Mouse (Mus musculus) testis, postnatal 10 days (tissue): ENCODE measurements around the gene Atf2.
A peak's percentile ranks its signal among the peaks of the same experiment; 100 is the strongest.
"Not testable (repeated sequence)": the region's sequence is repeated elsewhere in the genome, so short reads cannot be mapped to it uniquely, and the experiment has no call there.

ENCODE experiments used
- DNase-seq: peaks from one replicate; pipeline ENCODE4 v3.0.0; 2021; ENCODE audit warnings: low spot score

Gene Atf2

DNA sequence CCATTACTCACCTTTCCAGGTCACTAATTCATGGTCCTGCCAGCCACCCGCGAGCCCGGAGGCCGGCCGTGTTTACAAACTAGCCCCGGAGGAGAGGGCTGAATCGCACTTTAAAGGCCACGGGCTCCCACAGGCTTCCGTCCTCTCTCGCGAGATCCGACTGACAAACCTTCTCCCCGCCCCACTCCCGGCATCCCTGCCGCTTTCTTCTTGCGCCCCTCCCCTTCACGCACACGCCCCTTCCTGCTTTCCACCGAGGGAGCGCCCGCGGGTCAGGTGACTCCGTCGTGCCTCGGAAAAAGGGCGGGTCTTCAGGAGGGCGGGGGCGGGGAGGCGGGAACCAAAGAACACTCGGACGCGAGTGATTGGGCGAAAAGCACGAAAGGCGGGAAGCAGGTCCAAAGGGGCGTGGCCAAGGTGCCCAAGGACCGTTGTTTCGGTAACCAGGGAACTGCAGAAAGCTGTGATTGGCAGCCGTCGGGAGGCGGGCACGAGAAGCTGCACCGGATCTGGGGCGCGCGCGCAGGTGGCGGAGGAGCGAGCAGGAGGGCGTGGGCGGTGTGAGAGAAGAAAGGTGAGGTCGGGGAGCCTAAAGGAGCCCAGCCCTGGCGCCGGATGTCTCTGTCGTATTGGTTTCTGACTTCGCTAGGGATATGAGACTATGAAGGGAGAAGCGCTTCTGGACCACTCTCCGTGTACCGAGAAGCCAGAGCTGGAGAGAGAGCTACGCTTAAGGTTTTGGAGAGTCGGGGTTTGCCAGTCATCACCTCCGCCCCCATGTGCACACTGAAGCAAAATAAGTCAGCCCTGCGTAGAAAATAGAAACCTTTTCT, at the start of gene Atf2:
Gene Atf2, minus strand, starts transcription at position 176 of the 833 bp plus-strand sequence.
- DNase-seq, result peak; percentile 99

DNA sequence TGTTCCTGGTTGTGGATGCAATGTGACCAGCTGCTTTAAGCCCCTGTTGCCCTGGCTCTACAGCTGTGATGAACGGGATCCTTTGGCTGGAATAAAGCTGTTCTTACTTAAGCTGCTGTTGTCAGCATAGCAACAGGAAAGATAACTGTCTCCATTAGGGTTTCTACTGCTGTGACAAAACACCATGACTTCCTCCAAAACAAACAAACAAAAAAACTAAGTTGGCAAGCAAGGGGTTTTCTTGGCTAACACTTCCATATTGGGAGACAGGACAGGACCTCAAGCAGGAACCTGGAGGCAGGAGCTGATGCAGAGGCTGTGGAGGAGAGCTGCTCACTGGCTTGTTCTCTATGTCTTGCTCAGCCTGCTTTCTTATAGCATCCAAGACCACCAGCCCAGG, 48.8 kb upstream of the Atf2 start:
- DNase-seq, result no peak

DNA sequence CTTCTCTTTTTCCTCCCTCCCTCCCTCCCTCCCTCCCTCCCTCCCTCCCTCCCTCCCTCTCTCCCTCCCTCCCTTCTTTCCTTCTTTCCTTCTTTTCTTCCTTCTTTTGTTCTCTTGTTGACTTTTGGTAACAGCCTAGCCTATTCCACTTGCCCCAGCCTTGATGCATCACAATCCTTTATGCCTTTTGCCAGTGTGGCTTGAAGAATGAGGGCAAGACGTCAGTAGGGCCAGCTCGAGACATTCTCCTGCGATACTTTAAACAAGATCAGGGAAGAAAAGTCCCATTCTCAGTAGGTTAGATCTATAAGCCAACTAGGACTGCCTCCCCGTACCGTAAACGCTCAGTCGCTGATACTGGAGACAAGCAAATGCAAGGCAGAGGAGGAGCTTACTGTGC, 48.0 kb upstream of the Atf2 start:
- DNase-seq, result no peak

DNA sequence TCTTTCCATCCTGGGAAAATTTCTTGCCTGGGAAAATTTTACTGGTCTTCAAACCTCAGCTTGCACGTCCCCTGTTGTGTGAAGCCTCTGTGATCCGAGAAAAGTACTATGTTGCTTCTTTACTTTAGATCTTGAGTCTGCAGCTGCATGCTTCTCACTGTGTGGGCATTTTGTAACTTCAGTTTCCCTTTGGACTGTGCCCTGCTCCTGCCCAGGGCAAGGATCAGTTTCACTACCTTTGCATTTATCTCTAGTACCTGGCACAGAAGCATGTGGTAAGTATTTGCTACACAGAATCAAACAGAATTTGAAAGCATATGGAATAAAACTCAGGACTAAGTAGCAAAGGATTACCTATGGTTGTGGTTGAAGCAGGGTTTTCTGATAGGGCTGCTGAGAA, 46.5 kb upstream of the Atf2 start:
- no peak for DNase-seq

DNA sequence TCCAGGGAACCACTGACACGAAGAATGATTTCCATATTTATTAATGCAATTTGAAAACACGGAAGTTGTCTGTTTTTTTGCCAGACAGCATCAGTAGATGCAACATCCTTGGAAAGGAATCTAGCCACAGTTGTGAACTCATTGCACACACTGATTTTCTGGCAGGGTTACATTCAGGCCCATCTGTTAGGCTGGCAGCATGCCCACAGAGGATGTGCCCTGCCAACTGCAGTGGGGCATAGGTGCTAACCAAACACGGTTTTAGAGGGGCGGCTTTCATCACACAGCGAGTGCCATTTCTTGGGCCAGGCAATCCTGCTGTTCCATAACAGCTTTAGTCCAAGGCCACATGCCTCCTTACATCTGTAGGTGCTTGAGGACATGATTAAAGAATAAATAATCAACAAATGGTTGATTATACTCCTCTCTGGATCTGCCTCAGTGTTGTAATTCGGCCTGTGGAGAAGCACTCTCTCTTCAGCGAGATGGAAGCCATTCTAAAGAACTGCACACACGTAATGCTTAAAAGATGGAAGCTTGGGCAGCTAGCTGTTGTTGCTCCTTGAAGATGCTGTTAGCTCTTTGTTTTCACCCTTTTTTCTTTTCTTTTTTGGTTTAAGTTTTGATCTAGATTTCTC, 40.4 kb upstream of the Atf2 start:
- no peak for DNase-seq

DNA sequence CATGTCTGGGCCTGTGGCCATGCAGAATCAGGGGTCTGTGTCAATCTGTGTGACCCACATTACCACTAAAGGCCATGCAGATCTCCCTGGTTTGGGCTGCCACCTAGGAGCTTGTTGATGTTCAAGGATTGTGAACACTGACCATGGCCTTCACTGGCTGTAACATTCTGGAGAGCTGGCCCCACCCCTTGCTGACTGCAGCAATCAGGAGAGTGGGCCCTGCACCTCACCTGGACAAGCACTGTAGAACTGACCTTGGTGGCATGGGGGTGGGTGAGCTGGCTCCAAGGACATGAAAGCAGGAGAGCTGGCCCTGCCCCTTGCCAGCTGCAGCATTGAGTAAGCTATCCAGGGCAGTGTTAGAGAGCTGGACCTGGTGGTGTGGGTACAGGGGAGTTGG, 35.3 kb upstream of the Atf2 start:
- DNase-seq, result no peak

DNA sequence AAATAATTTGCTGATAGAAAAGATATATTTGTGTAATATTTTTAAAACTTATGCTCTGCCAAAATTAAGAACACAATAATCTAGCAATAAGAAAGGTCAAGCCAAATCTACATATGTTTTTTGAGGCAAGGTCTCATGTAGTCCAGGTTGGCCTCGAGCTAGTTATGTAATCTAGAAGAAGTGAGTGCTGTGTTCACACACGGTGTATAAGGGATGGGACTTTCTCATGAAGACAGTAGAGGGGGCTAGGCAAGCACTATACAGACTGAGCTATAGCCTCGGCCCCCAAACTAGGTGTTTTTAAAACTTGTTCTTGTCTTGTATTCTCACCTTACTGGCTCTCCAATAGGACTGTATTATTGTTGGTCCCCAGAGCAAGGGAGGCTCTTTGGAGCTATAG, 33.1 kb upstream of the Atf2 start:
- no peak for DNase-seq

DNA sequence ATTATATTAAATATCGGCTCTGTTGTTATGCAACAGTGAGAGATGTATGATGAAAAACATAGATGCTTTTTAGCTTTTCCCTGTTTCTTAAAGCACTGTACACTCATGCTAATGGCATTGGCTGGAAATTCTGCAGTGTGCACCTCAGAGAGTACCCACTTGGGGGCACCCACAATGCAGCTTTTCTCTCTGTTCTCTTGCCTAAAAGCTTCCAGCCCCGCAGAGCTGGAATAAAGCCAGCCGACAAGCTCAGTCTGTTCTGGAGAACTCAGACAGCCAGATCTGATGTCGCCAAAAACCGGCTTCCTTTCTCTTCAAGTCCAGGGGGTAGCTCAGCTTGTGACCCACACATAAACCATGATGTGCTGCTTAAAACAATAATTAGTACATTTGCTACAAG, 32.6 kb upstream of the Atf2 start:
- peak; percentile 92 for DNase-seq

DNA sequence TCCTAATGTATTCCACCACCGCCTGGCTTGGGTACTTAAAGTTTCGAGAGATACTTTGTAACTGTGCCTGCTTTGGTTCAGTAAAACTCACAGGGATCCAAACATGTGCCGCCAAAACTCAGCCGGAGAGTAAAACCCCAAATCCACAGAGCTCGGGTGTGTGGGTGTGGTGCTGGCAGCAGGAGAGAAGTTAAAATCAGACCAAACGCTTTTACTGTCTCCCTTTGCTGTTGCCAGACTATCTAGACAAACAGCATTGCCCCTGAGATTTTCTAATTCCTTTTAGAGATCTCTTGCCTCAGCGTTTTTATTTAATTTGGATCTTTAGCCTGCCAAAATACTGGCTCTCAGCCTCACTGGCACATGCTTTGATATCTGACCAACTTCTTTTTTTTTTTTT, 27.2 kb upstream of the Atf2 start:
- no peak for DNase-seq

DNA sequence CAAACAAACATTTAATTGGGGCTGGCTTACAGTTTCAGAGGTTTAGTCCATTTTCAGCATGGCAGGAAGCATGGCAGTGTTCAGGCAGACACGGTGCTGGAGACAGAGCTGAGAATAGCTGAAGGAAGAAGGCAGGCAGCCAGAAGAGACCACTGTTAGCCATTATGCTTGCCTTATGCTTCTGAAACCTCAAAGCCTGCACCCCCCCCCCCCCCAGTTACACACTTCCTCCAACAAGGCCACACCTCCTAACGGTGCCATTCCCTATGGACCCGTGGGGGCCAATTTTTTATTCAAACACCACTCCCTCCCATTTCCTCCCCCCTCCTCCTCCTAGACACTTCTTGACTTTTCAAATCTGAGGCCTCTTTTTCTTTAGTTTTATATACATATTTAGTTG, 19.8 kb upstream of the Atf2 start:
- DNase-seq, result no peak

DNA sequence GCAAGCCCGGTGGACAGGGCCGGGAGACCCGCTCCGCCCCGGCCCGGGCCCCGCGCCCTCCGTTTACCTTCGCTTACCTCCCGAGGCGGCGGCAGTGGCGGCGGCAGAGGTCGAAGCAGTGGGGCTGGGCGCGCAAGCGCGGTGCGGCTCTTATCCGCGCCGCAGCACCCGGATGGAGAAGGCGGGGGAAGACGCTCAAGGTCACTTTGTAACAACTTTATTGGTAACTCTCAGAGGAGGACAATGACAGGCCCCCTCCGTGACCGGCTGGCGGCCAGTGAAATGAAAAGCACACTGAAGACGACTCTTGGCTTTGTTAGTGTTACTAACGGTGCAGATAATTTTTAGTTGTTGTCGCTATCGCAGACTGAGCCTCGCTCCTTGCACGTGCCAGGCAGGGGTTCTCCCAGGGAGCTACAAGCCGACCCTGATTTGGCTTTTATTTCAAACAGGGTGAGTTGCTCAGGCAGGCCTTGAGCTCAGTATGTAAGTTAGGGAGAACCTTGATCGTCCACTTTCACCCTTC, 18.8 kb upstream of the Atf2 start, which contains the start of gene Atp5g3:
Gene Atp5g3, minus strand, starts transcription at position 152 of the 526 bp plus-strand sequence.
- DNase-seq, result peak; percentile 93

DNA sequence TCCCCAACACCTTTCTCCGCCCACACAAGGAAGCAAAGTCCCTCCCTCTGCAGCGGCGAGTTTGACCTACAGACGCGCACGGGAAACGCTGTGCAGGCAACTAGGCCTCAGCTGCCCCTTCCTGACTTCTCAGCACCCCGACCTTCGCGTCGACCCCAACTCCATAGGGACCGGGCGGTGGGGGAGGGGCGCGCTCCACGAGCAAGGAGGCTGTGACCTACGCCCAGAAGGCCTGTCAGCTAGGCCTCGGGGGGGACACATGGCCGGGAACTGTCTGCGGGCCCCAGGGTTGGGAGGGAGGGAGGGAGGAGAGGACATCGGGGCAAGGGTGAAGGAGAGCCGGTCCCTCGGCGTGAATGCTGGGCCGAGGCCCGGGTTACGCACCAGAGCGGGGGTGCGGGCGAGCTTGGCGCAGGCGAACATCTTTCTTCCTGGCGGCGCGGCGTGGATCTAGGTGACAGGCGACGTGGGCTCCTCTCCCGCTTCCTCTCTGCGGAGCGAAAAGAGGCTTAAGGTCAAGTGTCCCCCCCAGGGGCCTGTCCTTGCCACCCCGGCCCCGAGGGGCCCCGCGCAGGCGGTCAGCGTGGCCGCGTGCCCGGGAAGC, 18.2 kb upstream of the Atf2 start:
- DNase-seq, result peak; percentile 81

DNA sequence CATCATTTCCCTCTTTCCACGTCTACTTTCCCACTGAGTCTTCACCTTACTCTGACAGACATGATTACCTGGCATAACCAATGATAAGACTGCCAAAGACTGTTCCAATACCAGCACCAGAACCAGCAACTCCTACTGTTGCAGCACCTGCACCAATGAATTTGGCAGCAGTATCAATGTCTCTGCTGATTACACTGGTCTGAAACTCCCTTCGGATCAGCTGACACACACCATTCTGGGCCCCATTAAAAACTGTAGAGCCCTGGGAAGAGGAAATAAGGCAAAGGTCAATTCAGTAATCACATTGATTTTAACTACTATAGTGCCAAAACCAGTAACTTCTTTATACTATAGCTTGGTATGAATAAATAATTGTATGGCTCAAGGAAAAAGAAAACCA, 16.7 kb upstream of the Atf2 start:
- DNase-seq, result no peak

DNA sequence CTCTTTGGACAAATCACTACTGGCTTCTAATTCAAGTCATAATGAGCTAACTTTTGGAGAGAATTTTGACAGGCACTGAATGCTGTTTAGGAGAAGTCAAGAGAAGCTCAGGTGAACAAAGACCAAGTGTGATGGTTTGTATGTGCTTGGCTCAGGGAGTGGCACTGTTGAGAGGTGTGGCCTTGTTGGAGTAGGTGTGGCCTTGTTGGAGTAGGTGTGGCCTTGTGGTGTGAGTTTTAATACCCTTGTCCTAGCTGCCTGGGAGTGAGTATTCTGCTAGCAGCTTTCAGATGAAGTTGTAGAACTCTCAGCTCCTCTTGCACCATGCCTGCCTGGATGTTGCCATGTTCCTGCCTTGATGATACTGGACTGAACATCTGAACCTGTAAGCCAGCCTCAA, 12.2 kb upstream of the Atf2 start:
- not testable (repeated sequence) for DNase-seq

DNA sequence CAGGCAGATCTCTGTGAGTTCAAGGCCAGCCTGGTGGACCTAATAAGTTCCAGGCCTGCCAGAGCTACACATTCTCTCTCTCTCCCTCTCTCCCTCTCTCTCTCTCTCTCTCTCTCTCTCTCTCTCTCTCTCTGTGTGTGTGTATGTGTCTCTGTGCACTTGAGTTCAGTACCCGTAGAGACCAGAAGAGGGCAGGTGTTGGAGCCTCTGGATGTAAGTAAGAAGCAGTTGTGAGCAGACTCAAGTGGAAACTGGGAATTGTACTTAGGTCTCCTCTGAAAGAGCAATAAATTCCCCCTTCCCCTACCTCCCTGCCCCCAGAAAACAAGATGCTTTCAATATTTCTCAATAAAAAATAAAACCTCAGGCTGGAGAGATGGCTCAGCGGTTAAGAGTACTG, 11.1 kb upstream of the Atf2 start:
- DNase-seq, result no peak

DNA sequence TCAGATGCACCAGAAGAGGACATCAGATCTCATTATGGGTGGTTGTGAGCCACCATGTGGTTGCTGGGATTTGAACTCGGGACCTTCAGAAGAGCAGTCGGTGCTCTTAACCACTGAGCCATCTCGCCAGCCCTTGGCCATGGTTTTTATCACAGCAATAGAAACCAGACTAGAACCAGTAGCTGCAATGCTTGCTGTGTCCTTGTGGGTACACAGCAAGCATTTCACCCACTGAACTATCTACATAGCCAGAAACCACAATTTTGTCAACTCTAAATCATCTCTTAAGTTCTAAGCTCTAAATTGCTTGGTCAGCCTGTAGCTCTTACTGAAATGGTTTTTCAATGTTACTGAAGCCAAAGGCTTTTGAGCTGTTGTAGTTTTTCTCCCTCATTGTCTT, 9.9 kb upstream of the Atf2 start:
- DNase-seq, result not testable (repeated sequence)

DNA sequence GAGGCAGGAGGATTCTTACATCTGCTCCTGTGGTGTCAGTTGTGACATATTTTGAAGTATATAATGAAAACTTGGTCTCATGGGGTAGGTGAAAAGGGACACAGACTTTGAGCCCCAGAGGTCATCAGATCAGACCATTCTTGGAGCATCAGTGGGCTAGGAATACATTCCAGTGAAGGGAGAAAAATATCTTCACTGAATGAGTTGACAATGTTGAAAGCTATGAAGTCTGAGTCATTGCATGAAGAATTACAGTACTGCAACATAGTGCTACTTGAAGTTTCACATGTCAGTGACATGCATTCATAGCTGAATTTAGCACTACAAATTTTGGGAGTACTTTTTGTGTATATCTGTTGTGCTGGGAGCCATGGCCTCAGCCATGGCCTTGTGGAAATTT, 8.7 kb upstream of the Atf2 start:
- DNase-seq, result no peak

DNA sequence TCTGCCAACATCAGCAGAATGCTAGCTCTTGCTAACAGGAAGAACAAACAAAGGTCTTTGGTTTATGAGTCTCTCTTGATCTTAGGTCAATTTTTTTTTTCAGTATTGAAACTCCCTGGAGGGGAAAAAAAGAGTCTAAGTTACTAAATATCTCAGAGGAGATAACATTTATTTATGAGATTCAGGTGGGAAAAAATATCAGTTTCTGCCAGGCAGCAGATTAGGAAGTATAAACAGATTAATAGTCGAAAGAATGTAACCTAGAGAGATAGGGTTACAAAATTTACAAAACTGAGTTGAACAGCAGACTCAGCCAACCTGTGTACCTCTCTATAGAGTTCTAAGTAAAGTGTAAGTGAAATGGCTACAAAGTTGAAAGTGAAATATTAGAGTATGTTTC, 7.9 kb upstream of the Atf2 start:
- no peak for DNase-seq

DNA sequence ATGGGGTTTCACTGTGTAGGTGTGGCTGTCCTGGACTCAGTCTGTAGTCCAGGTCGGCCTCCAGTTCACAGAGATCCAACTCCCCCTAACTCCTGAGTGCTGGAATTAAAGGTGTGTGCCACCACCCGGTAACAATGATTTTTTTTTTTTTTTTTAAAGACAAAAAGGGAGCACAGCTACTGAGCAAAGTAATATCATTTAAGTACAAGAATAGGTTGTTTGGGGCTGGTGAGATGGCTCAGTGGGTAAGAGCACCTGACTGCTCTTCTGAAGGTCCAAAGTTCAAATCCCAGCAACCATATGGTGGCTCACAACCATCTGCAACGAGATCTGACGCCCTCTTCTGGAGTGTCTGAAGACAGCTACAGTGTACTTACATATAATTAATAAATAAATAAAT, 4.5 kb upstream of the Atf2 start:
- not testable (repeated sequence) for DNase-seq

DNA sequence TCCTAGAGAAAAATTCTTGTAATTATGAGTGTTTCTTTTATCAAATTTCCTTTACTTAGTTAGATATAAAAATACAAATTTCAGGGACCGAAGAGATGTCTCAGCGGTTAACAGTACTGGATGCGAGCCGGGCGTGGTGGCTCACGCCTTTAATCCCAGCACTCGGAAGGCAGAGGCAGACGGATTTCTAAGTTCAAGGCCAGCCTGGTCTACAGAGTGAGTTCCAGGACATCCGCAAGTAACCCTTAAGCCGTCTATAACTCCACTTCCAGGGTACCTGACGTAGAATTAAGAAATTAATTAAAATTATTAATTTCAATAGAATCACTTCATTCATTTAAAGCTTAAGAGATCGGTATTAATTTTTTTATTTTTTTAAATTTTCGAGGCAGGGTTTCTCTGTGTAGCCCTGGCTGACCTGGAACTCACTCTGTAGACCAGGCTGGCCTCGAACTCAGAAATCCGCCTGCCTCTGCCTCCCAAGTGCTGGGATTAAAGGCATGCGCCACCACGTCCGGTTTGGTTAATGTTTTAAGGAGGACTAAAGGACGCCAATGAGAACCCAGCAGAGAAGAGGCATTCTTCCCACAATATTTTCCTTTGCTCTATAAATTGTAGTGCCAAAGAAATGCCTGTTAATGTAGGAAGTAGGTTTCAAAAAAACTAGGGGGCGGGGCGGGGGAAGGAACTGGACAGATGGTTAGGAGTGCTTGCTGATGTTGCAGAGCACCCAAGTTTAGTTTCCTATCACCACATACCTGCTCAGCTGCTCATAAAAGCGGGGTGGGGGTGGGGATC, 1.2 kb upstream of the Atf2 start:
- no peak for DNase-seq

DNA sequence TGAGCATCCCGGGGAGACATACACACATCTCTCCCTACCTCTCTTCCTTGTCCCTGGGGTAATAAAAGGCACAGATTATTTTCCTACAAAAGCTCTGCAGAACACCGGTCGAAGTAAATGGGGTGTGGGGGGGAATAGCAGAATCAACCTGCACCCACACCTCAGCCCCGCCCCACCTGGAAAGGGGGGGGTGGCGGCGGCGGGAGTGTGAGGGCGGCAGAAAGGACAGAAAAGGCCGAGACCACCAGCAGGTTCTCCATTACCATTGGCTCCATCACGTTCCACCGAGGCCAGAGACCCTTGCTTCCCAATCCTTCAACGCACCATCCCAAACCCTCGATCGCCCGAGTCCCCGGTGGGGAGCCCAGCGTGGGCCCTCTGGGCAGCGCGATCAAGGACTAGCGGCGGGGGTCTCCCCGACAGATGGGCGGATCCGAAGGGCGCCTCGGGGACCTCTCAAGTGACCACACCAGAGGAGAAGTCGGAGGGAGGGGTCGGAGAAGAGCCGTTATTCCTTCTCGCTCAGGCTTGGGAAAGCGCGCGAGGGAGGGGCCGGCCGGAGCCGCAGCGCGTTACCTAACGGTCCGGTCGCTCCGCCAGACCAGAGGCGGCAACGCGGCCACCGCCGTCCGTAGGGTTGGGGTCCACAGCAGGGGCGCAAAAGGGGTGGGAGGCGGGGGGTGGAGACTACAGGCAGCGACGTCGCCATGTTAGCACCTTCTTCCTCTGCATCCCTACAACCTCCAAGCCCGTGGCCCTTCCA, 557 bp downstream of the Atf2 start:
- peak; percentile 77 for DNase-seq
